Mouse (Mus musculus): ENCODE results near the gene Thnsl1. TPM values are rescaled to one million over a fixed set of nuclear protein-coding genes. Genes with fewer than 3 reads are reported as not detected.
"Not testable (repeated sequence)": the region's sequence is repeated elsewhere in the genome, so short reads cannot be mapped to it uniquely, and the experiment has no call there.

Gene Thnsl1
- total and polyA plus RNA-seq, 2 experiments: 1.2 to 4.0 TPM

DNA sequence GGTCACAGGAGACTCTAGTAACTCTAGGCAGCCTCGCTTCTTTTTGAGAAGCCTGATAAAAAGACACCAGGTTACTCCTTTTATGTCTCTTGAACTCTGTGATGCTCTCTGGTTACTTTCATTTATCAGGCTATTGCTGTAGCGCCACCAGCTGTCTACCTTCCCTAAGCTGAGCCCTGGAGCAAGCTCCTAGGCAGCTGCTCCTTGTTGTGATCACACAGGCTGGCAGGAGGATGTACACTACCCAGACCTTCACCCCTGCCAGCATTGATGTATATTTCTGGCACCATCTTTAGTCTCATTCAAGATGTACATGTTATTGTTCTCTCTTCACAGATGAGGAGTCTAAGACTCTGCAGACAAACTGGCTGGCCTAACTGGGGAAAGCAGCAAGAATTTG, 24.8 kb downstream of the Thnsl1 start:
- no peaks in the 10 kb centered on the region for H3K79me2 ChIP-seq (ENCODE audit: control insufficient read depth, insufficient read depth, low read length)
- no peak for DNase-seq (ENCODE audit: extremely low read depth, low read depth, low spot score)

DNA sequence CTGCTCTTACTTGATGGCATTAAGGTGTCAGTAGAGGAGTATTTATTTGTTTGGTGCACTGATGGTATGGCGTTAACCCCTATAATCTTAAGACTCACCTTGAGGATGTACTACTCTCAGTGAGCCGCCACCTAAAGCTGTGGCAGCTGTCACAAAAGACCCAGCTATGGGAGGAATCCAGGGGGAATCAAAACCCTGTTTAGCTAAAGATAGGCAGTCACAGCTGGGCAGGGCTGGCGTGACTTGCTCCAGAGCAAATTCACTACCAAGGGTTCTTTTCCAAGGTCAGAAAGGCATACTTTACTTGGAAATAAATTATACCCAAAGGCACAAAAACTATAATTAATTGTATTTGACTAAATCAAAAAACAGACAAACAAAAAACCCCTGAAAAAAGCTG, 25.6 kb downstream of the Thnsl1 start:
- 91% methylated on average over 3 of the region's 3 CpGs for WGBS
- H3K36me3 ChIP-seq (ENCODE audit: control insufficient read depth, insufficient read depth, low read length): no peaks in the 10 kb centered on the region
- no peaks in the 10 kb centered on the region for H3K27me3 ChIP-seq (ENCODE audit: control insufficient read depth, insufficient read depth, low read length)
- no peak overlapping the region for H3K27ac ChIP-seq (replicated peaks; ENCODE audit: insufficient read depth, low read depth, low read length)
- no peaks in the 10 kb centered on the region for H3K4me1 ChIP-seq (ENCODE audit: control insufficient read depth, insufficient read depth, low read length)
- no peak overlapping the region for H3K4me3 ChIP-seq (ENCODE audit: insufficient read depth, low read depth, low read length)
- H3K9ac ChIP-seq (ENCODE audit: low read depth, low read length): no peak overlapping the region
- TF ChIP-seq CTCF (IDR thresholded peaks at IDR 0.05; ENCODE audit: low read depth, low read length): no peak
- no peak for TF ChIP-seq POLR2A (IDR thresholded peaks at IDR 0.05; ENCODE audit: extremely low read depth, insufficient read depth, low read length)
- DNase-seq (ENCODE audit: extremely low read depth, low read depth, low spot score): no peak
- H3K79me2 ChIP-seq (ENCODE audit: control insufficient read depth, insufficient read depth, low read length): no peaks in the 10 kb centered on the region

More for the DNA sequence above, 24.8 kb downstream of the Thnsl1 start:
- Histone ChIP-seq H3K27me3 (ENCODE audit: control insufficient read depth, insufficient read depth, low read length) (no peaks in the 10 kb centered on the region), H3K4me1 (ENCODE audit: control insufficient read depth, insufficient read depth, low read length) (no peaks in the 10 kb centered on the region), H3K36me3 (ENCODE audit: control insufficient read depth, insufficient read depth, low read length) (no peaks in the 10 kb centered on the region), H3K4me3 (ENCODE audit: insufficient read depth, low read depth, low read length) (no peak overlapping the region), H3K9ac (ENCODE audit: low read depth, low read length) (no peak overlapping the region), H3K27ac (replicated peaks; ENCODE audit: insufficient read depth, low read depth, low read length) (no peak overlapping the region)
- TF ChIP-seq CTCF (IDR thresholded peaks at IDR 0.05; ENCODE audit: low read depth, low read length): no peak
- WGBS: 88% methylated on average over 2 of the region's 2 CpGs

DNA sequence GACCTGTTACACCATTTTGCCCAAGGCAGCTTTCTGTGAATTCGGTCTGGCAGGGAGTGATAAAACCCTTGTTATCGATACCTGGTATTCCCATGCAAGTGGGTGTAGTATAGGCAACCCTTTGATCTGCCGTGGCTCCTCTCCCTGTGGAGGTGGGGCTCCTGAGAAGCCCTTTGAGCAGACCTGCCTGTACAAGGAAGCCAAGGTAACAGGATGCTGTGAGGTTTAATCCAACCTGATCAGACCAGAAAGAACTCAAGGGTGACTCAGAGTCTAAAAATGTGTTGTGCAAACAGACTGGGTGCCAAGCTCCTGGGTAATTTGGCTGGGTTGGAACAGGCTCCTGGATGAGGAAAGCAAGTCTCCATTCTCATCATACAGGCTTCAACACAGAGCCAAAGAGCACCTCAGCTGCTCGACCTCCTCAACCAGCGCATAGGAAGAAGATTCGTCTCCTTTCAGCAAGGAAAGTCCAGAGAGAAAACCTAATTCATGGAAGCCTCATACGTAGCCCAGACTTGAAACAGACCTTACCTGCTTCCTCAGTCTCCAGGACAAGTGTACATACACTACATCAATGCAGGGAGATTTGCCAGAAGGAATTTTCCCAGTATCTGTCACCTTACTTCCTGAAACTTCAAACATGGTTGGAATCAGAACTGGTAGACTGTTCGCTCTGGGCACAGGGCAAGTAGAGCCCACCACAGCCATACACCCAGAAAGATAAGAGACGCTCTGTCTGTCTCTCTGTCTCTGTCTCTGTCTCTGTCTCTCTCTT, 29.5 kb downstream of the Thnsl1 start:
- H3K36me3 ChIP-seq (ENCODE audit: control insufficient read depth, insufficient read depth, low read length): no peaks in the 10 kb centered on the region
- DNase-seq (ENCODE audit: extremely low read depth, low read depth, low spot score): peak; percentile 55
- no peaks in the 10 kb centered on the region for H3K79me2 ChIP-seq (ENCODE audit: control insufficient read depth, insufficient read depth, low read length)
- H3K4me1 ChIP-seq (ENCODE audit: control insufficient read depth, insufficient read depth, low read length): no peaks in the 10 kb centered on the region
- no peak overlapping the region for H3K9ac ChIP-seq (ENCODE audit: low read depth, low read length)
- H3K27me3 ChIP-seq (ENCODE audit: control insufficient read depth, insufficient read depth, low read length): no peaks in the 10 kb centered on the region; the same call in 1 of the 2 replicates
- TF ChIP-seq POLR2A (IDR thresholded peaks at IDR 0.05; ENCODE audit: extremely low read depth, insufficient read depth, low read length) (no peak), CTCF (IDR thresholded peaks at IDR 0.05; ENCODE audit: low read depth, low read length) (no peak)
- H3K4me3 ChIP-seq (ENCODE audit: insufficient read depth, low read depth, low read length): no peak overlapping the region
- WGBS: 62% methylated on average over 9 of the region's 9 CpGs
- H3K27ac ChIP-seq (replicated peaks; ENCODE audit: insufficient read depth, low read depth, low read length): no peak overlapping the region

DNA sequence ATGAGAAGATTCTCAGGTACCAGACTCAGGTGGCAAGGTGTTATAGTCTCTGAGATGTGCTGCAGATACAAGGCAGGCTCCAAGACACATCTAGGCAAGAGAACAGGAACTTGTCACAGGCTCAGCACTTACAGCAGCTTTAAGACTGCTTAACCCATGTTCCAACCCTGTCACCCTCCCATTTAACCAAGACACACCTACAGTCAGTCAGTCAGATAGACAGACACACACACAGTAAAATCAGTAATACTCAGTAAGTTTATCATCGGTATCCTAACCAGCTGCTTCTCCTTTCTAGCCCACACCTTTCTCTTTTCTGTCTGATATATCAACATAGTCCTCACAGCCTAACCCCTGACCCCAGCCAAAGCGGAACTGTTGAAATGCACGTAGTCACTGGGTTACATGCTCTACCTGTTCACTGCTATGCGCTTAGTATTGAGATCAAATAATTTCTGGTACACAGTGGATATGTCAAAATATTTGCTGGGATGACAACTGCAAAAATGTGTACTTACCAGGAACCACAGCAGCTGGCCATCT, 30.4 kb downstream of the Thnsl1 start:
- Histone ChIP-seq H3K36me3 (ENCODE audit: control insufficient read depth, insufficient read depth, low read length) (no peaks in the 10 kb centered on the region), H3K27ac (replicated peaks; ENCODE audit: insufficient read depth, low read depth, low read length) (no peak overlapping the region; the same call in 1 of the 2 replicates), H3K9ac (ENCODE audit: low read depth, low read length) (no peak overlapping the region), H3K79me2 (ENCODE audit: control insufficient read depth, insufficient read depth, low read length) (no peaks in the 10 kb centered on the region), H3K27me3 (ENCODE audit: control insufficient read depth, insufficient read depth, low read length) (no peaks in the 10 kb centered on the region; the same call in 1 of the 2 replicates), H3K4me1 (ENCODE audit: control insufficient read depth, insufficient read depth, low read length) (no peaks in the 10 kb centered on the region), H3K4me3 (ENCODE audit: insufficient read depth, low read depth, low read length) (no peak overlapping the region)
- 66% methylated on average over 4 of the region's 4 CpGs for WGBS
- no peak for TF ChIP-seq POLR2A (IDR thresholded peaks at IDR 0.05; ENCODE audit: extremely low read depth, insufficient read depth, low read length)
- TF ChIP-seq CTCF (IDR thresholded peaks at IDR 0.05; ENCODE audit: low read depth, low read length): no peak
- DNase-seq (ENCODE audit: extremely low read depth, low read depth, low spot score): no peak

DNA sequence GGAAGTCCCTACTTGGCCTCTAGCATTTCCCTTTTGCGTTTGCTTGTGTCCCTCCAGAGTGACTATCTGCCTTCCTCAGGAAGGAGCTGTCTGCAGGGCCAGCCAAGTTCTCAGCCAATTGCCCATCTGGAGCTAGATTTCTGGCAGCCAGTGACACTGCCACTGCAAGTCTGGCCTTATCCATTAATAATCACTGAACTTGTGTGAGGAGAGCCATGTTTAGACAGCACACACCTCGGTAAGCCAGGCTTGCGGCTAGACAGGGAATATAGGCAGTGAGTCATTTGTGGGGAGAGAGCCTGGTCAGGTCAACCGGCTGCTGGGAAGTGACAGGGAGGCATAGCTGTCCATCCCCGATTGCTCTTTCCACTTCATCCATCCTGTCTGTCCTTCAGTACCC, 31.3 kb downstream of the Thnsl1 start:
- 58% methylated on average over 5 of the region's 5 CpGs for WGBS

GRCm38 (mm10) chr2:21244104-21244503, 38.6 kb downstream of the Thnsl1 start:
- H3K79me2 ChIP-seq (ENCODE audit: control insufficient read depth, insufficient read depth, low read length); H3K36me3 ChIP-seq (ENCODE audit: control insufficient read depth, insufficient read depth, low read length); H3K4me1 ChIP-seq (ENCODE audit: control insufficient read depth, insufficient read depth, low read length); DNase-seq (ENCODE audit: extremely low read depth, low read depth, low spot score); H3K27me3 ChIP-seq (ENCODE audit: control insufficient read depth, insufficient read depth, low read length); H3K9ac ChIP-seq (ENCODE audit: low read depth, low read length); H3K4me3 ChIP-seq (ENCODE audit: insufficient read depth, low read depth, low read length); H3K27ac ChIP-seq (replicated peaks; ENCODE audit: insufficient read depth, low read depth, low read length): not testable (repeated sequence)
- WGBS: 57% methylated on average over 4 of the region's 6 CpGs

More for the DNA sequence above, 31.3 kb downstream of the Thnsl1 start:
- no peak for DNase-seq (ENCODE audit: extremely low read depth, low read depth, low spot score)
- Histone ChIP-seq H3K36me3 (ENCODE audit: control insufficient read depth, insufficient read depth, low read length) (no peaks in the 10 kb centered on the region), H3K27me3 (ENCODE audit: control insufficient read depth, insufficient read depth, low read length) (no peaks in the 10 kb centered on the region; the same call in 1 of the 2 replicates), H3K4me3 (ENCODE audit: insufficient read depth, low read depth, low read length) (no peak overlapping the region), H3K4me1 (ENCODE audit: control insufficient read depth, insufficient read depth, low read length) (no peaks in the 10 kb centered on the region), H3K9ac (ENCODE audit: low read depth, low read length) (no peak overlapping the region), H3K27ac (replicated peaks; ENCODE audit: insufficient read depth, low read depth, low read length) (no peak overlapping the region), H3K79me2 (ENCODE audit: control insufficient read depth, insufficient read depth, low read length) (no peaks in the 10 kb centered on the region)
- TF ChIP-seq CTCF (IDR thresholded peaks at IDR 0.05; ENCODE audit: low read depth, low read length) (no peak), POLR2A (IDR thresholded peaks at IDR 0.05; ENCODE audit: extremely low read depth, insufficient read depth, low read length) (no peak)

Data from liver, adult 2 months (tissue).